Mouse (Mus musculus): Measurements from ENCODE around the gene Apbb1ip.

- TF ChIP-seq CTCF (IDR thresholded peaks at IDR 0.05; ENCODE audit: low read depth, low read length) (no peak), POLR2A (IDR thresholded peaks at IDR 0.05; ENCODE audit: extremely low read depth, insufficient read depth, low read length) (no peak)
Measured at GRCm38 (mm10) chr2:22866894-22867424, 93.1 kb downstream of the Apbb1ip start.
